7 mouse cellular contexts compared by ENCODE assay signal in genomic region chr10:115385018-115386002, GRCm38 (mm10). TPM values are rescaled to one million over a fixed set of nuclear protein-coding genes. Genes with fewer than 3 reads are reported as not detected.
DNase-seq lines count a peak whose midpoint lies in the region; ATAC-seq and TF ChIP-seq lines count a peak whose summit lies in the region.

No protein-coding gene starts in this region.

- H3K9ac ChIP-seq in intestine, postnatal 0 days (ENCODE audit: low read depth, low read length), result peak overlapping the region; percentile 98
- H3K9ac ChIP-seq in limb, embryonic 11.5 days (ENCODE audit: low read length), result peak overlapping the region; percentile 95
- H3K9ac ChIP-seq in midbrain, embryonic 12.5 days (replicated peaks), result peak overlapping the region; percentile 86

- peak overlapping the region; percentile 95 for H3K4me3 ChIP-seq in intestine, postnatal 0 days (ENCODE audit: low read depth, low read length)
- H3K4me3 ChIP-seq in limb, embryonic 11.5 days (ENCODE audit: low read depth, low read length), result peak overlapping the region; percentile 97
- H3K4me3 ChIP-seq in midbrain, embryonic 12.5 days, result peak overlapping the region; percentile 96

- H3K27me3 ChIP-seq in intestine, postnatal 0 days (replicated peaks; ENCODE audit: control insufficient read depth, insufficient read depth, low read length), result no peaks in the 10 kb centered on the region
- no peaks in the 10 kb centered on the region for H3K27me3 ChIP-seq in limb, embryonic 11.5 days (ENCODE audit: control insufficient read depth, insufficient read depth, low read length)
- no peaks in the 10 kb centered on the region for H3K27me3 ChIP-seq in midbrain, embryonic 12.5 days

- H3K4me2 ChIP-seq in intestine, postnatal 0 days (replicated peaks; ENCODE audit: low read depth), result peak overlapping the region; percentile 69
- peak overlapping the region; percentile 68 for H3K4me2 ChIP-seq in limb, embryonic 11.5 days (ENCODE audit: low read depth, severe bottlenecking)
- H3K4me2 ChIP-seq in midbrain, embryonic 12.5 days (replicated peaks), result peak overlapping the region; percentile 75

- no peak for TF ChIP-seq CTCF in intestine, postnatal 0 days (IDR thresholded peaks at IDR 0.05; ENCODE audit: low read depth)

- no peaks in the 10 kb centered on the region; the same call in 1 of the 2 replicates for H3K4me1 ChIP-seq in intestine, postnatal 0 days (replicated peaks; ENCODE audit: control insufficient read depth, insufficient read depth, low read length)
- peaks cover 5% of the 10 kb centered on the region; the same call in 1 of the 2 replicates for H3K4me1 ChIP-seq in limb, embryonic 11.5 days (ENCODE audit: control insufficient read depth, insufficient read depth, low read length)
- H3K4me1 ChIP-seq in midbrain, embryonic 12.5 days, result peaks cover 36% of the 10 kb centered on the region

- ATAC-seq in granulocyte monocyte progenitor cell, adult 5-6 weeks (replicated peaks; ENCODE audit: poor library complexity, severe bottlenecking), result peak; percentile 43
- ATAC-seq in intestine, postnatal 0 days, result peak; percentile 26
- peak; percentile 69; the same call in 1 of the 2 replicates for ATAC-seq in limb, embryonic 11.5 days (ENCODE audit: insufficient number of reproducible peaks, low FRiP score, low TSS enrichment, low read depth)
- no peak; the same call in none of the 2 replicates for ATAC-seq in midbrain, embryonic 12.5 days (ENCODE audit: low FRiP score, low read depth)

- H3K27ac ChIP-seq in intestine, postnatal 0 days (ENCODE audit: low read depth, low read length), result peak overlapping the region; percentile 99
- H3K27ac ChIP-seq in limb, embryonic 11.5 days (replicated peaks; ENCODE audit: low read depth, low read length), result peak overlapping the region; percentile 95
- H3K27ac ChIP-seq in midbrain, embryonic 12.5 days (replicated peaks), result peak overlapping the region; percentile 99

- peak; percentile 39 for DNase-seq in adrenal gland, adult 8-10 months
- DNase-seq in embryo, embryonic 9.5 days (ENCODE audit: extremely low spot score), result peak; percentile 69
- peak; percentile 79 for DNase-seq in limb, embryonic 11.5 days (ENCODE audit: low spot score)
- DNase-seq in spleen, adult 12 weeks (ENCODE audit: low spot score), result peak; percentile 63

- WGBS in intestine, postnatal 0 days, result under 1% methylated on average over 96 of the region's 101 CpGs
- under 1% methylated on average over 95 of the region's 101 CpGs for WGBS in limb, embryonic 11.5 days
- under 1% methylated on average over 75 of the region's 101 CpGs for WGBS in midbrain, embryonic 12.5 days

- H3K36me3 ChIP-seq in intestine, postnatal 0 days (ENCODE audit: control insufficient read depth, insufficient read depth), result peaks cover 6% of the 10 kb centered on the region; the same call in 1 of the 2 replicates
- no peaks in the 10 kb centered on the region for H3K36me3 ChIP-seq in limb, embryonic 11.5 days (ENCODE audit: control insufficient read depth, insufficient read depth, low read length)
- no peaks in the 10 kb centered on the region; the same call in 1 of the 2 replicates for H3K36me3 ChIP-seq in midbrain, embryonic 12.5 days

- no peaks in the 10 kb centered on the region for H3K9me3 ChIP-seq in intestine, postnatal 0 days (ENCODE audit: control insufficient read depth)
- H3K9me3 ChIP-seq in limb, embryonic 11.5 days (ENCODE audit: control insufficient read depth, low read length), result no peaks in the 10 kb centered on the region
- H3K9me3 ChIP-seq in midbrain, embryonic 12.5 days, result no peaks in the 10 kb centered on the region

RNA-seq across cellular contexts. Expression of gene Zfc3h1, which starts 0.6 kb away (rescaled TPM):
- 10 to 100 TPM; 43.1 to 61.9 (median 51.4) TPM for total RNA-seq in adrenal gland, adult 8-10 months (2022)
- 54.8 and 72.9 TPM in 2 replicates for total RNA-seq in granulocyte monocyte progenitor cell, adult 5-6 weeks (2014; fragmentation: Nextera tagmentation)
- total RNA-seq in granulocyte monocyte progenitor cell, adult 5-6 weeks (2017), result 21.4 and 36.5 TPM in 2 replicates
- 11.5 and 12.0 TPM in 2 replicates for polyA plus RNA-seq in intestine, postnatal 0 days (2015; fragmentation: Nextera tagmentation; extraction: Ambion mirVana)
- polyA plus RNA-seq in limb, embryonic 11.5 days (2014; fragmentation: Nextera tagmentation; extraction: Ambion mirVana), result 28.2 and 28.3 TPM in 2 replicates
- 26.9 and 28.2 TPM in 2 replicates for polyA plus RNA-seq in midbrain, embryonic 12.5 days (2016; fragmentation: Nextera tagmentation; extraction: Ambion mirVana)

RNA-seq across cellular contexts. Expression of gene Thap2, which starts 1.1 kb away (rescaled TPM):
- total RNA-seq in adrenal gland, adult 8-10 months (2022), result 10 to 100 TPM; 12.0 to 13.5 (median 12.9) TPM
- 11.6 and 12.4 TPM in 2 replicates for total RNA-seq in granulocyte monocyte progenitor cell, adult 5-6 weeks (2014; fragmentation: Nextera tagmentation)
- total RNA-seq in granulocyte monocyte progenitor cell, adult 5-6 weeks (2017), result 6.7 and 9.7 TPM in 2 replicates
- polyA plus RNA-seq in intestine, postnatal 0 days (2015; fragmentation: Nextera tagmentation; extraction: Ambion mirVana), result 10.0 and 10.4 TPM in 2 replicates
- 21.3 and 21.7 TPM in 2 replicates for polyA plus RNA-seq in limb, embryonic 11.5 days (2014; fragmentation: Nextera tagmentation; extraction: Ambion mirVana)
- 32.8 and 35.2 TPM in 2 replicates for polyA plus RNA-seq in midbrain, embryonic 12.5 days (2016; fragmentation: Nextera tagmentation; extraction: Ambion mirVana)

RNA-seq across cellular contexts. Expression of gene Tmem19, which starts 23.0 kb away (rescaled TPM):
- total RNA-seq in adrenal gland, adult 8-10 months (2022), result 10 to 100 TPM; 40.3 to 48.9 (median 42.9) TPM
- 13.3 and 15.2 TPM in 2 replicates for total RNA-seq in granulocyte monocyte progenitor cell, adult 5-6 weeks (2014; fragmentation: Nextera tagmentation)
- 13.0 and 23.7 TPM in 2 replicates for total RNA-seq in granulocyte monocyte progenitor cell, adult 5-6 weeks (2017)
- polyA plus RNA-seq in intestine, postnatal 0 days (2015; fragmentation: Nextera tagmentation; extraction: Ambion mirVana), result 47.4 and 50.7 TPM in 2 replicates
- 25.8 and 28.2 TPM in 2 replicates for polyA plus RNA-seq in limb, embryonic 11.5 days (2014; fragmentation: Nextera tagmentation; extraction: Ambion mirVana)
- 40.5 and 43.0 TPM in 2 replicates for polyA plus RNA-seq in midbrain, embryonic 12.5 days (2016; fragmentation: Nextera tagmentation; extraction: Ambion mirVana)
